Mouse (Mus musculus): ENCODE results near the gene Arhgef28. TPM values are rescaled to one million over a fixed set of nuclear protein-coding genes. Genes with fewer than 3 reads are reported as not detected.
"Not testable (repeated sequence)": the region's sequence is repeated elsewhere in the genome, so short reads cannot be mapped to it uniquely, and the experiment has no call there.

Gene Arhgef28
- total and polyA plus RNA-seq, 2 experiments from 2014 or later, result 34.3 to 41.5 TPM

GRCm38 (mm10) chr13:98074871-98075270 lies 131.4 kb downstream of the Arhgef28 start:
- Histone ChIP-seq H3K27ac (ENCODE audit: low read depth, low read length) (no peak overlapping the region), H3K9ac (replicated peaks; ENCODE audit: low read length, poor library complexity, severe bottlenecking) (no peak overlapping the region), H3K4me1 (ENCODE audit: insufficient read depth, low read length) (no peaks in the 10 kb centered on the region), H3K4me3 (ENCODE audit: low read depth, low read length) (no peak overlapping the region), H3K9me3 (ENCODE audit: low read length) (no peaks in the 10 kb centered on the region), H3K36me3 (ENCODE audit: insufficient read depth, low read length) (no peaks in the 10 kb centered on the region), H3K4me2 (ENCODE audit: low read depth, low read length, poor library complexity, severe bottlenecking) (no peak overlapping the region), H3K27me3 (ENCODE audit: insufficient read depth, low read length) (no peaks in the 10 kb centered on the region)
- ATAC-seq (ENCODE audit: low FRiP score), result no peak
- no peak for TF ChIP-seq CTCF (IDR thresholded peaks at IDR 0.05)
- no peak for DNase-seq (ENCODE audit: low spot score)
- 59% methylated on average over 11 of the region's 11 CpGs for WGBS

GRCm38 (mm10) chr13:98073190-98073589 lies 133.0 kb downstream of the Arhgef28 start:
- Histone ChIP-seq H3K4me2 (ENCODE audit: low read depth, low read length, poor library complexity, severe bottlenecking) (no peak overlapping the region), H3K27me3 (ENCODE audit: insufficient read depth, low read length) (no peaks in the 10 kb centered on the region), H3K9me3 (ENCODE audit: low read length) (no peaks in the 10 kb centered on the region), H3K9ac (replicated peaks; ENCODE audit: low read length, poor library complexity, severe bottlenecking) (no peak overlapping the region), H3K4me1 (ENCODE audit: insufficient read depth, low read length) (no peaks in the 10 kb centered on the region), H3K36me3 (ENCODE audit: insufficient read depth, low read length) (no peaks in the 10 kb centered on the region), H3K27ac (ENCODE audit: low read depth, low read length) (no peak overlapping the region), H3K4me3 (ENCODE audit: low read depth, low read length) (no peak overlapping the region)
- no peak for TF ChIP-seq CTCF (IDR thresholded peaks at IDR 0.05)
- WGBS, result 61% methylated on average over 4 of the region's 4 CpGs
- ATAC-seq (ENCODE audit: low FRiP score) (no peak), DNase-seq (ENCODE audit: low spot score) (no peak)

- WGBS, result 97% methylated on average over 6 of the region's 6 CpGs
- no peak overlapping the region for H3K9ac ChIP-seq (replicated peaks; ENCODE audit: low read length, poor library complexity, severe bottlenecking)
- DNase-seq (ENCODE audit: low spot score) (no peak), ATAC-seq (ENCODE audit: low FRiP score) (no peak)
- TF ChIP-seq CTCF (IDR thresholded peaks at IDR 0.05), result no peak
- no peak overlapping the region for H3K27ac ChIP-seq (ENCODE audit: low read depth, low read length)
- H3K4me1 ChIP-seq (ENCODE audit: insufficient read depth, low read length), result no peaks in the 10 kb centered on the region
- no peaks in the 10 kb centered on the region for H3K27me3 ChIP-seq (ENCODE audit: insufficient read depth, low read length)
- H3K9me3 ChIP-seq (ENCODE audit: low read length), result no peaks in the 10 kb centered on the region
- no peaks in the 10 kb centered on the region for H3K36me3 ChIP-seq (ENCODE audit: insufficient read depth, low read length)
- no peak overlapping the region for H3K4me2 ChIP-seq (ENCODE audit: low read depth, low read length, poor library complexity, severe bottlenecking)
- no peak overlapping the region for H3K4me3 ChIP-seq (ENCODE audit: low read depth, low read length)
These were observed 135.8 kb downstream of the Arhgef28 start for GRCm38 (mm10) chr13:98070458-98070857.

- no peaks in the 10 kb centered on the region for H3K4me1 ChIP-seq (ENCODE audit: insufficient read depth, low read length)
- TF ChIP-seq CTCF (IDR thresholded peaks at IDR 0.05), result no peak
- 93% methylated on average over 6 of the region's 6 CpGs for WGBS
- no peaks in the 10 kb centered on the region for H3K27me3 ChIP-seq (ENCODE audit: insufficient read depth, low read length)
- H3K9ac ChIP-seq (replicated peaks; ENCODE audit: low read length, poor library complexity, severe bottlenecking), result no peak overlapping the region
- no peak overlapping the region for H3K4me2 ChIP-seq (ENCODE audit: low read depth, low read length, poor library complexity, severe bottlenecking)
- DNase-seq (ENCODE audit: low spot score), result no peak
- H3K27ac ChIP-seq (ENCODE audit: low read depth, low read length), result no peak overlapping the region
- H3K4me3 ChIP-seq (ENCODE audit: low read depth, low read length), result no peak overlapping the region
- ATAC-seq (ENCODE audit: low FRiP score), result no peak
- no peaks in the 10 kb centered on the region for H3K9me3 ChIP-seq (ENCODE audit: low read length)
- H3K36me3 ChIP-seq (ENCODE audit: insufficient read depth, low read length), result no peaks in the 10 kb centered on the region
These were observed 136.6 kb downstream of the Arhgef28 start for GRCm38 (mm10) chr13:98069646-98070045.

- H3K9me3 ChIP-seq (ENCODE audit: low read length), result no peaks in the 10 kb centered on the region
- H3K4me1 ChIP-seq (ENCODE audit: insufficient read depth, low read length), result no peaks in the 10 kb centered on the region
- no peaks in the 10 kb centered on the region for H3K36me3 ChIP-seq (ENCODE audit: insufficient read depth, low read length)
- H3K27me3 ChIP-seq (ENCODE audit: insufficient read depth, low read length), result no peaks in the 10 kb centered on the region
- no peak overlapping the region for H3K4me2 ChIP-seq (ENCODE audit: low read depth, low read length, poor library complexity, severe bottlenecking)
- no peak overlapping the region for H3K27ac ChIP-seq (ENCODE audit: low read depth, low read length)
- no peak for ATAC-seq (ENCODE audit: low FRiP score)
- H3K9ac ChIP-seq (replicated peaks; ENCODE audit: low read length, poor library complexity, severe bottlenecking), result no peak overlapping the region
- no peak for TF ChIP-seq CTCF (IDR thresholded peaks at IDR 0.05)
- no peak for DNase-seq (ENCODE audit: low spot score)
- WGBS, result 87% methylated on average over 4 of the region's 4 CpGs
- H3K4me3 ChIP-seq (ENCODE audit: low read depth, low read length), result no peak overlapping the region
These were observed 143.4 kb downstream of the Arhgef28 start for GRCm38 (mm10) chr13:98062843-98063242.

- H3K4me1 ChIP-seq (ENCODE audit: insufficient read depth, low read length); H3K4me2 ChIP-seq (ENCODE audit: low read depth, low read length, poor library complexity, severe bottlenecking); H3K27me3 ChIP-seq (ENCODE audit: insufficient read depth, low read length); H3K9me3 ChIP-seq (ENCODE audit: low read length); ATAC-seq (ENCODE audit: low FRiP score); H3K36me3 ChIP-seq (ENCODE audit: insufficient read depth, low read length); H3K4me3 ChIP-seq (ENCODE audit: low read depth, low read length); DNase-seq (ENCODE audit: low spot score); H3K9ac ChIP-seq (replicated peaks; ENCODE audit: low read length, poor library complexity, severe bottlenecking); H3K27ac ChIP-seq (ENCODE audit: low read depth, low read length): not testable (repeated sequence)
- 76% methylated on average over 1 of the region's 1 CpGs for WGBS
These were observed 146.1 kb downstream of the Arhgef28 start for GRCm38 (mm10) chr13:98060121-98060520.

Measured in midbrain, postnatal 0 days (tissue).